Mouse (Mus musculus): Measurements from ENCODE around the gene Rps16. TPM values are rescaled to one million over a fixed set of nuclear protein-coding genes. Genes with fewer than 3 reads are reported as not detected.
A peak's percentile ranks its signal among the peaks of the same experiment; 100 is the strongest.

Gene Rps16
- total RNA-seq, 1 experiment, result 1,678 TPM

DNA sequence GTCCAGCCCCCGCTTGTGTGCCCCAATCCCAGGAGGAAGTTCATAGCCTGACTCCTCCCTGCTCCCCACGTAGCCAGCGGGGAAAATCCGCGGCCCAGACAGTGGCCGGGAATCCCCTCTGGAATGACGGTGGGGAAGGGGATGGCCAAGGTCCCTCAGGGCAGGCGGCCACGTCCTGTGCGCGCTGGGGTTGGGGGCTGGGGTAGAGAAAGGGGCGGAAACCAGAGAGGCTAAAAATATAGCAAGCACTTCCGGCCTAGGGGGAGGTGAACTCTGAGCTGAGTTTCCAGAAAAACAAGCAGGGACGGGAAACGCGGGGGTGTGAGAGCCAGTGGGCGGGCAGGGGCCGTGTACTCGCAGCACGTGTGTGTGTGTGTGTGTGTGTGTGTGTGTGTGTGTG is 31.5 kb downstream of the Rps16 start:
- peak; percentile 34 for DNase-seq (ENCODE audit: low read depth, low spot score)
- peak overlapping the region; percentile 61 to 68 for H3K4me3 ChIP-seq (ENCODE audit: insufficient read depth in 1 of 2, low read depth in 1 of 2, low read length in 2 of 2, poor library complexity in 1 of 2, severe bottlenecking in 1 of 2)
- H3K4me1 ChIP-seq (ENCODE audit: control insufficient read depth in 2 of 2, insufficient read depth in 2 of 2, low read length in 2 of 2, poor library complexity in 1 of 2), result peaks cover 15 to 27% of the 10 kb centered on the region in 2 experiments; a peak in 3 of 4 replicates
- H3K9ac ChIP-seq (ENCODE audit: insufficient read depth, low read depth, low read length, poor library complexity, severe bottlenecking), result peak overlapping the region; percentile 84
- H3K27ac ChIP-seq (ENCODE audit: insufficient read depth, low read depth, low read length, poor library complexity, severe bottlenecking), result peak overlapping the region; percentile 95
- no peaks in the 10 kb centered on the region for H3K9me3 ChIP-seq (ENCODE audit: control insufficient read depth, insufficient read depth, low read depth, low read length)
- peaks cover 12% of the 10 kb centered on the region for H3K36me3 ChIP-seq (ENCODE audit: control insufficient read depth, insufficient read depth, low read length, poor library complexity, severe bottlenecking)
- in situ Hi-C loops (cut with MboI; ENCODE audit: low sequenced_read_pairs in 2 of 2, unreplicated experiment in 2 of 2), result no loop called here
- TF ChIP-seq ZNF384 (IDR thresholded peaks at IDR 0.05; ENCODE audit: low read depth, low read length) (no peak), ZC3H11A (IDR thresholded peaks at IDR 0.05; ENCODE audit: borderline replicate concordance, low read depth, low read length) (no peak), HCFC1 (IDR thresholded peaks at IDR 0.05; ENCODE audit: borderline replicate concordance, insufficient read depth, low read length) (no peak), CHD2 (IDR thresholded peaks at IDR 0.05; ENCODE audit: low read depth, low read length) (no peak), MAFK (IDR thresholded peaks at IDR 0.05; ENCODE audit: insufficient read depth, low read depth, low read length) (no peak)

GRCm38 (mm10) chr7:28382347-28382951 is 32.0 kb downstream of the Rps16 start:
- Histone ChIP-seq H3K4me3 (ENCODE audit: insufficient read depth in 1 of 2, low read depth in 1 of 2, low read length in 2 of 2, poor library complexity in 1 of 2, severe bottlenecking in 1 of 2) (peak overlapping the region; percentile 61 to 68; a peak in 3 of 4 replicates), H3K9ac (ENCODE audit: insufficient read depth, low read depth, low read length, poor library complexity, severe bottlenecking) (peak overlapping the region; percentile 84; the same call in 1 of the 2 replicates), H3K4me1 (ENCODE audit: control insufficient read depth in 2 of 2, insufficient read depth in 2 of 2, low read length in 2 of 2, poor library complexity in 1 of 2) (peaks cover 15 to 24% of the 10 kb centered on the region in 2 experiments; a peak in 3 of 4 replicates), H3K36me3 (ENCODE audit: control insufficient read depth, insufficient read depth, low read length, poor library complexity, severe bottlenecking) (peaks cover 9% of the 10 kb centered on the region), H3K27ac (ENCODE audit: insufficient read depth, low read depth, low read length, poor library complexity, severe bottlenecking) (peak overlapping the region; percentile 95; the same call in 1 of the 2 replicates), H3K9me3 (ENCODE audit: control insufficient read depth, insufficient read depth, low read depth, low read length) (no peaks in the 10 kb centered on the region)
- in situ Hi-C loops (cut with MboI; ENCODE audit: low sequenced_read_pairs in 2 of 2, unreplicated experiment in 2 of 2), result no loop called here
- TF ChIP-seq HCFC1 (IDR thresholded peaks at IDR 0.05; ENCODE audit: borderline replicate concordance, insufficient read depth, low read length) (no peak), ZNF384 (IDR thresholded peaks at IDR 0.05; ENCODE audit: low read depth, low read length) (no peak), MAFK (IDR thresholded peaks at IDR 0.05; ENCODE audit: insufficient read depth, low read depth, low read length) (no peak), CHD2 (IDR thresholded peaks at IDR 0.05; ENCODE audit: low read depth, low read length) (no peak), ZC3H11A (IDR thresholded peaks at IDR 0.05; ENCODE audit: borderline replicate concordance, low read depth, low read length) (no peak)
- DNase-seq (ENCODE audit: low read depth, low spot score), result no peak

DNA sequence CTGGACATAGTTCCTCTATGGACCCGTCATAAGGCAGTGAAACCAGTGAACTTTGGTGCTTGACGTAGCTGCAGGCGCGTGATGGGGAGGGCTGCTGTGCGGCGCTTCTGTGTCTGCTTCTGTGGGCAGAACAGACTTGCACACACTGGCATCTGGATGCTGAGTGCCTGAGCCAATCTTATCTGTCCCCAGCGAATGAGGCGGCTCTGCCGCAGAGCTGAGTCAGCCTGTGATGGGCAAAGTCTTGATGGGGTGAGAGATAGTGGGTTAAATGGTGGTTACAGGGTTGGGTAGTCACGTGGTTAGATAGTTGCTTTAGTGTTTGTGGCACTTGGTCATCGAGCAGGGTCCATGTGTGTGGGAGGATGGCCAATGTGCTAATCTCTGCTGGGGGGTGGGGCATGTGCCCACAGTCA is 32.5 kb downstream of the Rps16 start:
- TF ChIP-seq MAFK (IDR thresholded peaks at IDR 0.05; ENCODE audit: insufficient read depth, low read depth, low read length) (no peak), HCFC1 (IDR thresholded peaks at IDR 0.05; ENCODE audit: borderline replicate concordance, insufficient read depth, low read length) (no peak), ZC3H11A (IDR thresholded peaks at IDR 0.05; ENCODE audit: borderline replicate concordance, low read depth, low read length) (no peak)
- Histone ChIP-seq H3K27ac (ENCODE audit: insufficient read depth, low read depth, low read length, poor library complexity, severe bottlenecking) (no peak overlapping the region), H3K9ac (ENCODE audit: insufficient read depth, low read depth, low read length, poor library complexity, severe bottlenecking) (no peak overlapping the region), H3K4me3 (ENCODE audit: insufficient read depth in 1 of 2, low read depth in 1 of 2, low read length in 2 of 2, poor library complexity in 1 of 2, severe bottlenecking in 1 of 2) (peak overlapping the region in 1 of 2 experiments; percentile 23; a peak in 1 of 4 replicates), H3K36me3 (ENCODE audit: control insufficient read depth, insufficient read depth, low read length, poor library complexity, severe bottlenecking) (peaks cover 4% of the 10 kb centered on the region; the same call in 1 of the 2 replicates), H3K9me3 (ENCODE audit: control insufficient read depth, insufficient read depth, low read depth, low read length) (no peaks in the 10 kb centered on the region), H3K4me1 (ENCODE audit: control insufficient read depth in 2 of 2, insufficient read depth in 2 of 2, low read length in 2 of 2, poor library complexity in 1 of 2) (peaks cover 15 to 23% of the 10 kb centered on the region in 2 experiments; a peak in 3 of 4 replicates)
- in situ Hi-C loops (cut with MboI; ENCODE audit: low sequenced_read_pairs in 2 of 2, unreplicated experiment in 2 of 2), result no loop called here
- DNase-seq (ENCODE audit: low read depth, low spot score), result no peak

GRCm38 (mm10) chr7:28383606-28384005 is 33.2 kb downstream of the Rps16 start:
- H3K4me3 ChIP-seq (ENCODE audit: insufficient read depth in 1 of 2, low read depth in 1 of 2, low read length in 2 of 2, poor library complexity in 1 of 2, severe bottlenecking in 1 of 2), result no peak overlapping the region
- peaks cover 4% of the 10 kb centered on the region; the same call in 1 of the 2 replicates for H3K36me3 ChIP-seq (ENCODE audit: control insufficient read depth, insufficient read depth, low read length, poor library complexity, severe bottlenecking)
- DNase-seq (ENCODE audit: low read depth, low spot score), result no peak
- in situ Hi-C loops (cut with MboI; ENCODE audit: low sequenced_read_pairs in 2 of 2, unreplicated experiment in 2 of 2), result no loop called here
- no peak overlapping the region for H3K9ac ChIP-seq (ENCODE audit: insufficient read depth, low read depth, low read length, poor library complexity, severe bottlenecking)
- H3K27ac ChIP-seq (ENCODE audit: insufficient read depth, low read depth, low read length, poor library complexity, severe bottlenecking), result no peak overlapping the region
- no peaks in the 10 kb centered on the region for H3K9me3 ChIP-seq (ENCODE audit: control insufficient read depth, insufficient read depth, low read depth, low read length)
- H3K4me1 ChIP-seq (ENCODE audit: control insufficient read depth in 2 of 2, insufficient read depth in 2 of 2, low read length in 2 of 2, poor library complexity in 1 of 2), result peaks cover 15 to 23% of the 10 kb centered on the region in 2 experiments; a peak in 3 of 4 replicates
- no peak for TF ChIP-seq HCFC1 (IDR thresholded peaks at IDR 0.05; ENCODE audit: borderline replicate concordance, insufficient read depth, low read length)
- no peak for TF ChIP-seq ZNF384 (IDR thresholded peaks at IDR 0.05; ENCODE audit: low read depth, low read length)
